Mouse (Mus musculus) spleen, adult 2 months (tissue): ENCODE results near the gene Dnajc5. TPM values are rescaled to one million over a fixed set of nuclear protein-coding genes. Genes with fewer than 3 reads are reported as not detected.

ENCODE experiments used
- DNase-seq, 2 experiments: peaks; one replicate each; pipeline versions ENCODE4 v3.0.0 to v3.0.0-alpha.2; 2012 to 2021; ENCODE audit warnings: low spot score in 2 of 2, low read depth in 1 of 2
- H3K27ac ChIP-seq: fragments of 200-500 bp; 2 replicates; pipeline ENCODE4 v1.5.1; 2012; ENCODE audit warnings: low read length, inconsistent platforms; ENCODE audit not compliant: insufficient read depth
- H3K27me3 ChIP-seq: fragments of 200-500 bp; 2 replicates; pipeline ENCODE4 v1.6.1; 2012; ENCODE audit warnings: mild to moderate bottlenecking, moderate library complexity, low read length, inconsistent platforms; ENCODE audit not compliant: control insufficient read depth, insufficient read depth
- H3K36me3 ChIP-seq: fragments of 200-500 bp; 2 replicates; pipeline ENCODE4 v1.6.1; 2012; ENCODE audit warnings: mild to moderate bottlenecking, low read length, inconsistent platforms; ENCODE audit not compliant: control insufficient read depth, insufficient read depth
- H3K4me1 ChIP-seq: fragments of 200-500 bp; 2 replicates; pipeline ENCODE4 v1.6.1; 2011; ENCODE audit warnings: inconsistent platforms; ENCODE audit not compliant: control insufficient read depth, insufficient read depth, insufficient read length
- H3K4me3 ChIP-seq: fragments of 200-500 bp; 2 replicates; pipeline ENCODE4 v1.5.1; 2011; ENCODE audit warnings: mild to moderate bottlenecking, inconsistent platforms; ENCODE audit not compliant: insufficient read depth, insufficient read length; ENCODE audit errors: extremely low read depth
- CTCF ChIP-seq: fragments of 200-500 bp; IDR thresholded peaks from 2 replicates; pipeline ENCODE4 v1.5.1; 2011; ENCODE audit warnings: mild to moderate bottlenecking, inconsistent platforms; ENCODE audit not compliant: insufficient read depth, insufficient read length, insufficient replicate concordance; ENCODE audit errors: extremely low read depth
- POLR2A ChIP-seq: fragments of 200-500 bp; IDR thresholded peaks from 2 replicates; pipeline ENCODE4 v1.6.1; 2011; ENCODE audit warnings: low read depth, low read length, inconsistent platforms
- WGBS: fragments of 180-500 bp; shearing (Covaris S2); methylation state at CpG from one replicate; pipeline ENCODE4 v1.1.7; 2018; 5-methylcytosine and 5-hydroxymethylcytosine counted together
- polyA plus RNA-seq: library from polyadenylated mRNA; depleted of rRNA; stranded (reverse); fragments of >200 nt; gene quantifications from 2 replicates; pipeline ENCODE4 v1.2.3, GENCODE M21; 2012; rRNA removed

Dnajc5 gene
- polyA plus RNA-seq: 54.4 and 59.4 TPM in 2 replicates

DNA sequence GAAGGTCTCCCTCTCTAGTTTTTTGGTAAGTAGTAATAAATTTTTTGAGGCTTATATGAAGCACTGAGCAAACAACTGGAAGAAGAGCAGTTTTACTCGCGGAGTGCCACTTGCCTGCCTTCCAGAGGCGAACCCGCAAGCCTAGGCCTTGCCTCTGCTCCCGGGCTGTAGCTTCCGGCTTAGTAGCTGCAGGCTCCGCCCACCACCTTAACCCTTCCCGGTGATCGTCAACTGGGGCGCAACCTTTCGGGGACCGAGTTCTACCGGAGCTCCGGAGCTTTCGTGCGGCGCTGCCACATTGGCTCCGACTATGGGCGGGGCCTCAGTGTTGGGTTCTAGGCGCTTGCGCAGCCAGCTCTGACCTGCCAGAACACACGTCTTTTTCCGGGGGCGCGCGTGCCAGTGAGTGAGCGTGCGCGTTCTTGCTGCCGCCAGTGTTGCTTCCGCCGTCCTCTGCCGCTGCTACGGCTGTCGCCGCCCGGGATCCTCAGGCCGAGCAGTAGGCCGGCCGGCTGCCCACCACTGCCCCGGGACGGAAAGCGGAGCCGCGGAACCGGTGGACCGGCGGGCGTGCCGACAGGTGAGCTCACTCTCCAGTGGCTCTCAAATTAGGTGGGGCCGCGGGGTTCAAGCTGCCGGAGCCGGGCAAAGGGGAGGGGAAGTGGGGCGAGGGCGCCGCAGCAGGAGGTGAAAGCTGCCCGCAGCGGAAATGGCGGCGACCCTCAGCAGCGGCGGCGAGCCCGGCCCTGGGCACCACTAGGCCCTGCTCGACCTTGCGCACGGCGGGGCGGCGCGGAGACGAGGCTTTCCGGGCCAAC is at the start of gene Dnajc5:
TSS of gene Dnajc5 (plus strand) at position 368 of the 818 bp plus-strand sequence.
- WGBS: under 1% methylated on average over 74 of the region's 74 CpGs
- DNase-seq: peak; percentile 91 to 98
- TF ChIP-seq POLR2A: peak; percentile 87
- no peak for TF ChIP-seq CTCF
- H3K4me3 ChIP-seq: peak within 1 kb of the TSS; percentile 98
- H3K4me1 ChIP-seq: peaks cover 5% of the 10 kb centered on the region
- peaks cover 3% of the 10 kb centered on the region for H3K36me3 ChIP-seq
- peak within 1 kb of the TSS; percentile 99 for H3K27ac ChIP-seq
- no peaks in the 10 kb centered on the region for H3K27me3 ChIP-seq

DNA sequence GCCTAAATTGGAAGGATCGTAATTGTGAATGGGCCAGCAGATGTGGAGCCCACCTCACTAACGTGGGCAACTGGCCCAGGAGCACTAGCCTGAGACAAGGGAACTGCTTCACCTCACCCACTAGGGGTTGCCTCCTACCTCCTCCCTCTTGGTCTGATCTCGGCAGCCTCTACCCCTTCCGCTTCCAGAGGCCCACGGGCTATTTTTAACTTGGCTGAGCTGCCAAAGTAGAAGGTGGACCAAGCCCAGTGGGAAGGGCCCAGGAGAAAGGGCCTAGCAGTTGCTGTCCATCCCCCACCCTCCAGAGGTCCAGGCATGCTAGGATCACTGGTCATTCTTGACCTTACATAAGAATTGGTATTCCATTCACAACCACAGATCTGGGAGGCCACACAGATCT is 49.0 kb upstream of the Dnajc5 start:
- Histone ChIP-seq H3K4me3 (no peak overlapping the region), H3K27ac (peak overlapping the region; percentile 26), H3K27me3 (no peaks in the 10 kb centered on the region), H3K36me3 (no peaks in the 10 kb centered on the region), H3K4me1 (no peaks in the 10 kb centered on the region)
- WGBS: 20% methylated on average over 5 of the region's 5 CpGs
- DNase-seq: no peak
- TF ChIP-seq POLR2A (no peak), CTCF (no peak)

DNA sequence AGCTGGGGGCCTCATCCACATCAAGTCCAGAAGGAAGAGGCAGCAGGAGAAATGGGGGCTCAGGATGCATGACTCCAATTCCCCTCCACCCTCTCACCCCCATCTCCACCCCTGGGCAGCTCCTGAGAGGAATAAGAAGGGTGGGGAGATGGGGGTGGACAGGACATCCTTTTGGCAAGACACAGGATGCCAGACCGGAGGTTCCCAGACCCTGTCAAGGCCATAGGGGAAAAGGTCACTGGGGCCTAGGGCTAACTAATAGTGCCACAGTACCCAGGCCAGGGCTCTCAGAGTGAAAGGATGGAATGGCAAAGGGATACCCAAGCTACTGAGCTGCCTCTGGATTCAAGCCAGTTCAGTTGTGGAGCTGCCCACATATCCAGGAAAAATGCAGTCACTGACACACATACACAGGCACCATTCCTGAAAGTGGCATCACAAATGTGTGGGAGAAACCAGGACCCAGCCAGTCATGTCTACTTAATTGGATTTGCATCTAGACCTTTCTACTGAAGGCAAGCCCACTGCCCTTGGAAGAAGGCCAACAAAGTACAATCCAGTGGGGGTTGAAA is 47.9 kb upstream of the Dnajc5 start:
- Histone ChIP-seq H3K4me3 (no peak overlapping the region), H3K36me3 (no peaks in the 10 kb centered on the region), H3K27me3 (no peaks in the 10 kb centered on the region), H3K27ac (no peak overlapping the region), H3K4me1 (no peaks in the 10 kb centered on the region)
- 82% methylated on average over 1 of the region's 1 CpGs for WGBS
- TF ChIP-seq CTCF (no peak), POLR2A (no peak)
- DNase-seq: no peak

GRCm38 (mm10) chr2:181483120-181483519 is 37.2 kb upstream of the Dnajc5 start:
- Histone ChIP-seq H3K36me3 (no peaks in the 10 kb centered on the region), H3K27ac (peak overlapping the region; percentile 60; the same call in 1 of the 2 replicates), H3K4me1 (peaks cover 14% of the 10 kb centered on the region), H3K27me3 (no peaks in the 10 kb centered on the region), H3K4me3 (no peak overlapping the region)
- TF ChIP-seq CTCF (no peak), POLR2A (no peak)
- 25% methylated on average over 2 of the region's 2 CpGs for WGBS
- no peak for DNase-seq

DNA sequence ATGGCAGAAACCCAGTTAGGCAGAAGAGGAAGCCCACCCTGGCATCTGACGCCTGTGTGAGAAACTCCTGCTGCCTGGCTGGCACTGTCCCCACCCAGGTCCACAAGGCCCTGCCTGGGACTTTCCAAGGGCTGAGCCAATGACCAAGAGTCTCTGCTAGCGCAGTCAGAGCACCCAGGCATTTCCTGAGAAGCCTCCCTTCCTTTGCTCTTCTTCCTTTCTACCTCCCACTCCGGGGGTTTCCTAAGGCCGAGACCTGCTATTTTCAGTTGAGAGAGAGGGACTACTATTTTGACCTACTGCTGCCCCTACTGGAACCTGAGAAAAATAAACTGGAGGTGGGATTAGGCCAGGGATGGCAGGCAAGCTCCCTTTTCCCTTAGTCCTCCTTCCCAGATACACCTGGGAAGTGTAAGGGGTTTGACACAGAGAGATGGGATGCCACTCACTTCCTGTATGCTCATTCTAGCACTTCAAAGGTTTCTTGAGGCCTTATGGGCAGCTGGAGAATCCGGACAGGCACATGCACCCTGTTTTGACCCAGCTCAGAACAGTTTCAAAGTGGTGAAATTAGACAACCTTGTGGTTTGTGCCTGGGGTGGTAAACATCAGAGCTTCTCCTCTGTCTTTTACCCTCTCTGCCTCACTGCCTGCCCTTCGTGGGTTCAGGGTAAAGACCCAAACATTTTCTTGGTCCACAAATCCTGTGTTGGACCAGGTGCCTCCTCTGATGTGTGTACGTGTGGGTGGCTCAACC is 36.5 kb upstream of the Dnajc5 start:
- 3% methylated on average over 7 of the region's 7 CpGs for WGBS
- Histone ChIP-seq H3K4me1 (peaks cover 14% of the 10 kb centered on the region), H3K27me3 (no peaks in the 10 kb centered on the region), H3K4me3 (no peak overlapping the region), H3K36me3 (no peaks in the 10 kb centered on the region), H3K27ac (peak overlapping the region; percentile 60)
- TF ChIP-seq CTCF (no peak), POLR2A (no peak)
- DNase-seq: peak; percentile 53 to 60

DNA sequence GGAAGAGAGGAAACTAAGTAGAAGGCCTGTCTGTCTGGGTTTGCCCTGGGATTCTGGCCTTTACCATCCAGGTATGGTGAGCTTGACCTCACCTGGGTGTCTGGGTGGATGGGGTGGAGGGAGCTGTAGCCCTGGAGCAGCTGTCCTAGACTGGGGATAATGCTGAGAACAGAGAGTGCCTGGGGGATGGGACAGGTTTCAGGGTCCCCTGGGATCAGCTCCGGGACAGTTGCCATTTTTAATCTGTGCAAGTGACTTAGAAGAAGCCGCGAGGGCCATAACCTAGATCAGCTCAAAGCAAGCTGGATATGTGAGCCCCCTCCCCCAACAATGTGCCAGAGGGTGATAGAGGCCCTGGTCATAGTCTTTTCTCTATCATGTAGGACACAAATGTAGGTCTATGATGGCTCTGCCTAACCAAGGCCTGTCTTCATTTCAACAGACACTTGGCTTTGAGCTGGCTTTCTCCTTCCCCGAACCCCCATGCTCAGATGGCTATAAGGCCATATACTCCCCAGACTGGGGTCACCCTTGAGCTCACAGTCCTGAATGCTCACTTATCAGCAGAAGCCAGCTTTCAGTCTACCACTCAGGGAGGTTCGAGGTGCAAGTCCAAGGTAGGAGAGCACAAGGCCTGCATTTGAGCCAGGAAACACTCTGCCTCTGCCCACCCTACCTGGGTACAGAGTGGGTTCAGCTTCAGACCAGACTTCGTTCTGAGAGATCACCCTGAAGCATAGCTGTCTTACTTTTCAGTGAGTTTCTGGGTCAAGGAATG is 35.6 kb upstream of the Dnajc5 start:
- no peak for DNase-seq
- no peak for TF ChIP-seq CTCF
- Histone ChIP-seq H3K27me3 (no peaks in the 10 kb centered on the region), H3K4me3 (no peak overlapping the region), H3K27ac (peak overlapping the region; percentile 60), H3K36me3 (no peaks in the 10 kb centered on the region), H3K4me1 (peaks cover 14% of the 10 kb centered on the region)
- 87% methylated on average over 6 of the region's 6 CpGs for WGBS
